Mouse (Mus musculus) lung, postnatal 4 days (tissue): ENCODE results near the gene Rhd.
"Not testable (repeated sequence)": the region's sequence is repeated elsewhere in the genome, so short reads cannot be mapped to it uniquely, and the experiment has no call there.

Experiments
- DNase-seq, 2 experiments: peaks; one replicate each; pipeline ENCODE4 v3.0.0; 2021

The Rhd gene

GRCm38 (mm10) chr4:134858494-134858893, 5.8 kb upstream of the Rhd start:
- DNase-seq, result no peak

- peak in 1 of 2 experiments; percentile 7 for DNase-seq
These were observed 2.5 kb upstream of the Rhd start for GRCm38 (mm10) chr4:134861884-134862283.

GRCm38 (mm10) chr4:134862996-134863395, 1.3 kb upstream of the Rhd start:
- no peak for DNase-seq

GRCm38 (mm10) chr4:134865340-134865739, 1.0 kb downstream of the Rhd start:
- DNase-seq, result no peak

- DNase-seq, result no peak
These were observed 1.5 kb downstream of the Rhd start for GRCm38 (mm10) chr4:134865789-134866188.

- no peak for DNase-seq
These were observed 2.9 kb downstream of the Rhd start for GRCm38 (mm10) chr4:134867213-134867612.

GRCm38 (mm10) chr4:134867661-134868060, 3.3 kb downstream of the Rhd start:
- DNase-seq, result no peak

GRCm38 (mm10) chr4:134868065-134868464, 3.7 kb downstream of the Rhd start:
- no peak for DNase-seq

- DNase-seq, result no peak
These were observed 4.2 kb downstream of the Rhd start for GRCm38 (mm10) chr4:134868490-134868889.

GRCm38 (mm10) chr4:134869068-134869730, 4.9 kb downstream of the Rhd start:
- DNase-seq, result no peak

GRCm38 (mm10) chr4:134869815-134870375, 5.6 kb downstream of the Rhd start:
- no peak for DNase-seq

- no peak for DNase-seq
These were observed 7.1 kb downstream of the Rhd start for GRCm38 (mm10) chr4:134871477-134871876.

- DNase-seq, result no peak
These were observed 7.6 kb downstream of the Rhd start for GRCm38 (mm10) chr4:134871950-134872349.

GRCm38 (mm10) chr4:134876171-134876570, 11.8 kb downstream of the Rhd start:
- DNase-seq, result no peak

- peak; percentile 76 to 83 for DNase-seq
These were observed 15.2 kb downstream of the Rhd start for GRCm38 (mm10) chr4:134879410-134879981.

- DNase-seq, result peak in 1 of 2 experiments; percentile 21
These were observed 15.7 kb downstream of the Rhd start for GRCm38 (mm10) chr4:134880041-134880440.

GRCm38 (mm10) chr4:134883266-134883665, 18.9 kb downstream of the Rhd start:
- DNase-seq, result peak; percentile 47

GRCm38 (mm10) chr4:134883808-134884207, 19.5 kb downstream of the Rhd start:
- no peak for DNase-seq

- DNase-seq, result no peak
These were observed 20.0 kb downstream of the Rhd start for GRCm38 (mm10) chr4:134884364-134884763.

- DNase-seq, result peak; percentile 42 to 72
These were observed 27.8 kb downstream of the Rhd start for GRCm38 (mm10) chr4:134892096-134892495.

GRCm38 (mm10) chr4:134897256-134897655, 32.9 kb downstream of the Rhd start:
- no peak for DNase-seq

GRCm38 (mm10) chr4:134901126-134901525, 36.8 kb downstream of the Rhd start:
- DNase-seq, result no peak

- DNase-seq, result no peak
These were observed 38.7 kb downstream of the Rhd start for GRCm38 (mm10) chr4:134903046-134903445.

- DNase-seq, result not testable (repeated sequence)
These were observed 47.1 kb downstream of the Rhd start for GRCm38 (mm10) chr4:134911406-134911805.
